Mouse (Mus musculus): ENCODE measurements around the gene Gm21293.
"Not testable (repeated sequence)": the region's sequence is repeated elsewhere in the genome, so short reads cannot be mapped to it uniquely, and the experiment has no call there.

DNA sequence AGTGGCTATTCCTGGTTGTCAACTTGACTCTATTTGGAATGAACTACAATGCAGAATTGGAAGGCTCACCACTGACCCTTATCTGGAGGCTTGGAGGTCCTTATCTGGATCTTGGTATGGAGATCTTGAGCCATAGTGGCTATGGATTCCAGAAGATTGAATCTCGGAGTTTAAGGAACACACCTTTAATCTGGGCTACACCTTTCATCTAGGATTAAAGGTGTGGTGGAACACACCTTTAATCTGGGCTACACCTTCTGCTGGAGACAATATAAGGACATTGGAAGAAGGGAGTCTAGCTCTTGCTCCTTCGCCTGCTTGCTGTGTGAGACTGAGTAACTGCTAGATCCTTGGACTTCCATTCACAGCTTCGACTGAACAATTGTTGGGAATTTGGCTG is 8.4 kb downstream of the Gm21293 start, which contains the start of gene Gm6763:
- TF ChIP-seq CTCF (conservative IDR thresholded peaks at IDR 0.05 in 1 of 2, IDR thresholded peaks at IDR 0.05 in 1 of 2; ENCODE audit: low read depth in 2 of 2, low read length in 2 of 2); EP300 (IDR thresholded peaks at IDR 0.05; ENCODE audit: low read length); JUND (conservative IDR thresholded peaks at IDR 0.05; ENCODE audit: low read depth, low read length); RAD21 (IDR thresholded peaks at IDR 0.05; ENCODE audit: low read depth, low read length); KAT2A (IDR thresholded peaks at IDR 0.05; ENCODE audit: insufficient replicate concordance, low read length); USF1 (IDR thresholded peaks at IDR 0.05; ENCODE audit: low read depth, low read length); UBTF (IDR thresholded peaks at IDR 0.05; ENCODE audit: low read depth, low read length); POLR2A (IDR thresholded peaks at IDR 0.05; ENCODE audit: low read depth, low read length); POLR2AphosphoS2 (IDR thresholded peaks at IDR 0.05; ENCODE audit: low read depth, low read length); ZMIZ1 (IDR thresholded peaks at IDR 0.05; ENCODE audit: low read depth, low read length); NELFE (IDR thresholded peaks at IDR 0.05; ENCODE audit: low read depth, low read length); IRF4 (IDR thresholded peaks at IDR 0.05; ENCODE audit: low read depth, low read length); CHD1 (IDR thresholded peaks at IDR 0.05; ENCODE audit: low read depth, low read length): not testable (repeated sequence)

Data from CH12.LX (cell line).